Mouse (Mus musculus) kidney, postnatal 4 days (tissue): ENCODE results near the gene Epm2aip1.

Experiments
- DNase-seq, 2 experiments: peaks; one replicate each; pipeline ENCODE4 v3.0.0; 2021; ENCODE audit warnings: mixed read lengths in 2 of 2

Epm2aip1 gene

GRCm38 (mm10) chr9:111289294-111289831 is 17.6 kb downstream of the Epm2aip1 start:
- DNase-seq, result peak; percentile 61 to 81

GRCm38 (mm10) chr9:111289832-111290339 is 18.2 kb downstream of the Epm2aip1 start:
- peak; percentile 89 to 92 for DNase-seq

- DNase-seq, result no peak
Measured at GRCm38 (mm10) chr9:111290539-111291100, 18.9 kb downstream of the Epm2aip1 start.

GRCm38 (mm10) chr9:111293234-111293633 is 21.5 kb downstream of the Epm2aip1 start:
- no peak for DNase-seq

- no peak for DNase-seq
Measured at GRCm38 (mm10) chr9:111294911-111295310, 23.2 kb downstream of the Epm2aip1 start.

GRCm38 (mm10) chr9:111295323-111295722 is 23.6 kb downstream of the Epm2aip1 start:
- DNase-seq, result no peak

GRCm38 (mm10) chr9:111296433-111296832 is 24.7 kb downstream of the Epm2aip1 start:
- no peak for DNase-seq

GRCm38 (mm10) chr9:111298606-111299005 is 26.9 kb downstream of the Epm2aip1 start:
- DNase-seq, result peak in 1 of 2 experiments; percentile 12

GRCm38 (mm10) chr9:111302196-111302831 is 30.6 kb downstream of the Epm2aip1 start:
- DNase-seq, result no peak

GRCm38 (mm10) chr9:111304036-111304435 is 32.3 kb downstream of the Epm2aip1 start:
- no peak for DNase-seq

GRCm38 (mm10) chr9:111306142-111306541 is 34.4 kb downstream of the Epm2aip1 start:
- DNase-seq, result no peak

GRCm38 (mm10) chr9:111311031-111311842 is 39.5 kb downstream of the Epm2aip1 start, which contains the start of gene Trank1:
TSS of gene Trank1 (plus strand) at chr9:111311739.
- peak; percentile 49 to 66 for DNase-seq

GRCm38 (mm10) chr9:111311843-111312441 is 40.2 kb downstream of the Epm2aip1 start:
- no peak for DNase-seq

GRCm38 (mm10) chr9:111312442-111313141 is 40.9 kb downstream of the Epm2aip1 start:
- peak; percentile 8 to 34 for DNase-seq

- DNase-seq, result no peak
Measured at GRCm38 (mm10) chr9:111313299-111313698, 41.6 kb downstream of the Epm2aip1 start.

- DNase-seq, result no peak
Measured at GRCm38 (mm10) chr9:111313793-111314192, 42.1 kb downstream of the Epm2aip1 start.

- peak; percentile 81 for DNase-seq
Measured at GRCm38 (mm10) chr9:111314219-111314618, 42.5 kb downstream of the Epm2aip1 start.

GRCm38 (mm10) chr9:111320912-111321311 is 49.2 kb downstream of the Epm2aip1 start:
- no peak for DNase-seq

GRCm38 (mm10) chr9:111324881-111325280 is 53.2 kb downstream of the Epm2aip1 start:
- DNase-seq, result no peak
